Mouse (Mus musculus) ES-E14 (cell line): ENCODE data around the gene Dkk2. TPM values are rescaled to one million over a fixed set of nuclear protein-coding genes. Genes with fewer than 3 reads are reported as not detected.

Experiments used
- DNase-seq: peaks from one replicate; pipeline ENCODE4 v3.0.0-alpha.2; 2013; ENCODE audit warnings: low read depth, low spot score
- H3K27ac ChIP-seq: 2 replicates; pipeline ENCODE4 v1.5.1; 2012; ENCODE audit warnings: low read depth, mild to moderate bottlenecking, low read length, moderate library complexity, mixed read lengths; ENCODE audit not compliant: poor library complexity, insufficient read depth, severe bottlenecking
- H3K36me3 ChIP-seq: 2 replicates; pipeline ENCODE4 v1.6.1; 2012; ENCODE audit warnings: mild to moderate bottlenecking, low read length, moderate library complexity, mixed read lengths; ENCODE audit not compliant: control insufficient read depth, poor library complexity, insufficient read depth, severe bottlenecking
- H3K4me1 ChIP-seq, 2 experiments: fragments of 150-350 bp in 1 of 2; sonication (generic) in 1 of 2; 2 replicates each; pipeline ENCODE4 v1.6.1; 2012; ENCODE audit warnings: low read length in 2 of 2, mild to moderate bottlenecking in 1 of 2, mixed read lengths in 1 of 2; ENCODE audit not compliant: control insufficient read depth in 2 of 2, insufficient read depth in 2 of 2, poor library complexity in 1 of 2
- H3K4me3 ChIP-seq, 2 experiments: fragments of 150-350 bp in 1 of 2; sonication (generic) in 1 of 2; 2 replicates each; pipeline ENCODE4 v1.5.1; 2012; ENCODE audit warnings: low read length in 2 of 2, low read depth in 1 of 2, mild to moderate bottlenecking in 1 of 2, mixed read lengths in 1 of 2; ENCODE audit not compliant: insufficient read depth in 1 of 2, poor library complexity in 1 of 2, severe bottlenecking in 1 of 2
- H3K9ac ChIP-seq: 2 replicates; pipeline ENCODE4 v1.6.1; 2012; ENCODE audit warnings: low read depth, mild to moderate bottlenecking, low read length, mixed read lengths; ENCODE audit not compliant: poor library complexity, insufficient read depth, severe bottlenecking
- H3K9me3 ChIP-seq: fragments of 150-350 bp; sonication (generic); 2 replicates; pipeline ENCODE4 v1.6.1; 2012; ENCODE audit warnings: low read depth, mild to moderate bottlenecking, low read length; ENCODE audit not compliant: control insufficient read depth, insufficient read depth
- CHD2 ChIP-seq: IDR thresholded peaks from 2 replicates; pipeline ENCODE4 v1.6.1; 2014; ENCODE audit warnings: mild to moderate bottlenecking, low read depth, low read length, inconsistent platforms
- HCFC1 ChIP-seq: IDR thresholded peaks from 2 replicates; pipeline ENCODE4 v1.6.1; 2012; ENCODE audit warnings: low read length, inconsistent platforms, borderline replicate concordance; ENCODE audit not compliant: insufficient read depth
- MAFK ChIP-seq: IDR thresholded peaks from 2 replicates; pipeline ENCODE4 v1.6.1; 2014; ENCODE audit warnings: mild to moderate bottlenecking, low read depth, low read length, inconsistent platforms; ENCODE audit not compliant: insufficient read depth
- ZC3H11A ChIP-seq: IDR thresholded peaks from 2 replicates; pipeline ENCODE4 v1.6.1; 2012; ENCODE audit warnings: low read depth, mild to moderate bottlenecking, inconsistent platforms, low read length, borderline replicate concordance
- ZNF384 ChIP-seq: IDR thresholded peaks from 2 replicates; pipeline ENCODE4 v1.6.1; 2012; ENCODE audit warnings: low read depth, low read length, inconsistent platforms
- in situ Hi-C, 2 experiments: fragments of 600-800 bp; cut with MboI; formaldehyde crosslinking; loops; one replicate each; pipeline ENCODE4 v1.15.1; 2025; ENCODE audit warnings: low sequenced_read_pairs in 2 of 2, inconsistent platforms in 1 of 2; ENCODE audit not compliant: unreplicated experiment in 2 of 2
- total RNA-seq: library from RNA; depleted of rRNA; stranded (reverse); fragments of 300-350 nt; gene quantifications from 2 replicates; pipeline ENCODE4 v1.2.3, GENCODE M21; 2012

The Dkk2 gene
- total RNA-seq, 1 experiment = 1.1 TPM

- H3K9ac ChIP-seq = no peak overlapping the region
- H3K4me1 ChIP-seq = no peaks in the 10 kb centered on the region
- no peak for TF ChIP-seq ZC3H11A
- no peak for TF ChIP-seq ZNF384
- no peak for TF ChIP-seq HCFC1
- TF ChIP-seq CHD2 = no peak
- no peak for TF ChIP-seq MAFK
- H3K36me3 ChIP-seq = no peaks in the 10 kb centered on the region
- H3K9me3 ChIP-seq = no peaks in the 10 kb centered on the region
- in situ Hi-C loops = no loop called here
- H3K4me3 ChIP-seq = no peak overlapping the region
- no peak for DNase-seq
- no peak overlapping the region for H3K27ac ChIP-seq
Observed at GRCm38 (mm10) chr3:132121344-132121743, 36.3 kb downstream of the Dkk2 start.

- no peaks in the 10 kb centered on the region for H3K9me3 ChIP-seq
- no peaks in the 10 kb centered on the region for H3K4me1 ChIP-seq
- in situ Hi-C loops = no loop called here
- H3K9ac ChIP-seq = no peak overlapping the region
- H3K4me3 ChIP-seq = no peak overlapping the region
- H3K27ac ChIP-seq = no peak overlapping the region
- no peaks in the 10 kb centered on the region for H3K36me3 ChIP-seq
- TF ChIP-seq CHD2 = no peak
- no peak for TF ChIP-seq HCFC1
- no peak for TF ChIP-seq MAFK
- TF ChIP-seq ZNF384 = no peak
- no peak for TF ChIP-seq ZC3H11A
- DNase-seq = no peak
Observed at GRCm38 (mm10) chr3:132122581-132122980, 37.5 kb downstream of the Dkk2 start.

- Histone ChIP-seq H3K9me3 (no peaks in the 10 kb centered on the region), H3K27ac (no peak overlapping the region), H3K4me3 (no peak overlapping the region), H3K4me1 (no peaks in the 10 kb centered on the region), H3K36me3 (no peaks in the 10 kb centered on the region), H3K9ac (no peak overlapping the region)
- no peak for DNase-seq
- in situ Hi-C loops = no loop called here
- TF ChIP-seq CHD2 (no peak), ZC3H11A (no peak), MAFK (no peak), HCFC1 (no peak), ZNF384 (no peak)
Observed at GRCm38 (mm10) chr3:132125227-132125740, 40.2 kb downstream of the Dkk2 start.

DNA sequence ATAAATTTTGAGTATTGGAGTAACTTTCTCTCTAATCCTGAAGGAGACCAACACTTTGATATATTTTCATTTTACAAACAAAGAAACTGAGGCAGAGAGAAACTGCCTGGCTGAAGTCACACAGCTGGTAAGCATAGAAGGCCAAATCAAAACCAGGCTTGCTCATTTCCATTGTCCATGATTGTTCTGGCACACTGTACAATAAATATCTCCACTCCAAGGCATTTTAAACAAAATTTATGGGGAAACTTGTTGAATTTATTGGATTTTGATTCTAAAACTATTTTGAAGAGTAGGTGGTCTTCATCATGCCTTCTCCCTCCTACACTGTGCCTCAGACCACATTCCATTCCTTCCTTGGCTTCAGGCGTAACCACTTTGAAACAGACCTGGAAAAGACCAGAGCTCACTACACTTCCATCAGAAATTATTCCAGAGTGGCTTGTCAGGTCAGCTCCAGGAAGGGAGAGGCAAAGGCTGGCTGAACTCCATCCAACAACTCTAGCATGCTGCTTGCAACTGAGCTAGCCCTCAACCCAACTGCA lies 44.7 kb downstream of the Dkk2 start:
- no peak overlapping the region for H3K9ac ChIP-seq
- H3K4me3 ChIP-seq = no peak overlapping the region
- H3K36me3 ChIP-seq = no peaks in the 10 kb centered on the region
- H3K27ac ChIP-seq = no peak overlapping the region
- in situ Hi-C loops = no loop called here
- H3K4me1 ChIP-seq = no peaks in the 10 kb centered on the region
- DNase-seq = no peak
- TF ChIP-seq MAFK = no peak
- no peak for TF ChIP-seq ZC3H11A
- no peak for TF ChIP-seq CHD2
- TF ChIP-seq ZNF384 = no peak
- no peak for TF ChIP-seq HCFC1
- H3K9me3 ChIP-seq = no peaks in the 10 kb centered on the region

- in situ Hi-C loops = no loop called here
- no peak for TF ChIP-seq HCFC1
- no peak for TF ChIP-seq MAFK
- TF ChIP-seq CHD2 = no peak
- no peak for TF ChIP-seq ZC3H11A
- TF ChIP-seq ZNF384 = no peak
- Histone ChIP-seq H3K36me3 (no peaks in the 10 kb centered on the region), H3K4me3 (no peak overlapping the region), H3K27ac (no peak overlapping the region), H3K9ac (no peak overlapping the region), H3K4me1 (no peaks in the 10 kb centered on the region), H3K9me3 (no peaks in the 10 kb centered on the region)
- DNase-seq = no peak
Observed at GRCm38 (mm10) chr3:132130781-132131180, 45.7 kb downstream of the Dkk2 start.
